Mouse (Mus musculus) hindbrain, embryonic 11.5 days (tissue): ENCODE results near the gene Il34. TPM values are rescaled to one million over a fixed set of nuclear protein-coding genes. Genes with fewer than 3 reads are reported as not detected.
"Not testable (repeated sequence)": the region's sequence is repeated elsewhere in the genome, so short reads cannot be mapped to it uniquely, and the experiment has no call there.

Experiments used
- ATAC-seq: fragments of 200-750 bp; cut with Nextera tagmentation; 2 replicates; pipeline ENCODE4 v1.8.0; 2017; ENCODE audit warnings: mild to moderate bottlenecking, moderate TSS enrichment, moderate library complexity; ENCODE audit not compliant: low FRiP score
- DNase-seq: peaks from one replicate; pipeline ENCODE4 v3.0.0-alpha.2; 2015; ENCODE audit warnings: low spot score
- H3K27ac ChIP-seq: fragments of 300-500 bp; sonication (generic); 2 replicates; pipeline ENCODE4 v1.5.1; 2014; ENCODE audit warnings: mild to moderate bottlenecking, low read depth, low read length
- H3K27me3 ChIP-seq: fragments of 300-500 bp; sonication (generic); 2 replicates; pipeline ENCODE4 v1.6.1; 2014; ENCODE audit warnings: mild to moderate bottlenecking, low read length, moderate library complexity, mixed read lengths; ENCODE audit not compliant: control insufficient read depth, insufficient read depth
- H3K36me3 ChIP-seq: fragments of 300-500 bp; sonication (generic); 2 replicates; pipeline ENCODE4 v1.6.1; 2014; ENCODE audit warnings: mild to moderate bottlenecking, low read length, moderate library complexity, mixed read lengths; ENCODE audit not compliant: control insufficient read depth, insufficient read depth
- H3K4me1 ChIP-seq: fragments of 300-500 bp; sonication (generic); replicated peaks from 2 replicates; pipeline ENCODE4 v1.6.1; 2014; ENCODE audit warnings: low read length, mixed read lengths; ENCODE audit not compliant: control insufficient read depth, insufficient read depth
- H3K4me2 ChIP-seq: fragments of 300-500 bp; sonication (generic); replicated peaks from 2 replicates; pipeline ENCODE4 v1.6.1; 2014; ENCODE audit warnings: mild to moderate bottlenecking, low read depth, low read length
- H3K4me3 ChIP-seq: fragments of 300-500 bp; sonication (generic); 2 replicates; pipeline ENCODE4 v1.5.1; 2014; ENCODE audit warnings: low read depth, low read length
- H3K9ac ChIP-seq: fragments of 300-500 bp; sonication (generic); 2 replicates; pipeline ENCODE4 v1.6.1; 2014; ENCODE audit warnings: low read depth, low read length
- H3K9me3 ChIP-seq: fragments of 300-500 bp; sonication (generic); 2 replicates; pipeline ENCODE4 v1.6.1; 2016; ENCODE audit warnings: low read length; ENCODE audit not compliant: control insufficient read depth
- WGBS: fragments of 180-500 bp; shearing (Covaris S2); extraction: QIAGEN DNeasy Blood & Tissue Kit; methylation state at CpG from one replicate; pipeline ENCODE4 v1.1.7; 2014; 5-methylcytosine and 5-hydroxymethylcytosine counted together
- polyA plus RNA-seq: library from polyadenylated mRNA; unstranded; fragments of >200 nt; fragmentation: Nextera tagmentation; extraction: Ambion mirVana; gene quantifications from 2 replicates; pipeline ENCODE4 v1.2.1, GENCODE M21; 2014

The Il34 gene
- polyA plus RNA-seq, 1 experiment from 2014 or later = 0.19 TPM

DNA sequence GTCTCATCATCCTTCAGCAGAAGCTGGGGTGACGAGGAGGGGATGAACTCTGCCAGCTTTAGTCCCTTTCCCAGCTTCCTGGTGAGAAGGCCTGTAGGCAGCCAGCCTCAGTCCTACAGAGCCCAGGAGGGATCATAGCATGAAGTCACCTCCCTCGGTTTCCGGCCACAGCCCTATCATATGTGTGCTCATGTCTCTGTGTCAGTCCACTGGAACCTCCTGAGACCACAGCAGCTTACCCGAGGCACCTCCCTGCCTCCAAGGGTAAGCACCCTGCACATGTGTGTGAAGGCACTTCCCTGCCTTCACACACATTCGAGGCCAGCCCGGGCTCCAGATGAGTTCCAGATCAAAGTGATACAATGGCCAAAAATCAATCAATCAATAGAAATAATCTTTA is 15.5 kb downstream of the Il34 start:
- no peak overlapping the region for H3K4me2 ChIP-seq
- no peak for ATAC-seq

DNA sequence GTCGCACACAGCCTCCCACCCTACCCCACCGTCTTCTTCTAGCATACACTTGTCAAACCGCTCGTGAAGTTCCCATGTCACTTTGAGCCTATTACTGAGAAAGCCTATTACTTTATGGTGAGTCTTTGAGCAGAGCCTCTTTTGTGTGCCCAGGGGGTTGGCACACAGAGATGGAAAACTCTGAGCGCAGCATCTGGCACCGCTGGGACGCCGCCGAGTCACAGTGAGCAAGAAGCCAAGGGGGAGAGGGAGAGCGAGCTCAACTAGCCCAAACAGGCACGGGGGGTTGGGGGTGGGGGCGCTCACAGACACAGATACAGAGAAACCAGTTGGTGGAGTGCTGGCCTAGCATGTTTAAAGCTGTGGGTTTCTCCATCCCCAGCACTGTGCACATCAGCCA is 16.2 kb downstream of the Il34 start:
- no peak overlapping the region for H3K9ac ChIP-seq
- H3K27ac ChIP-seq = no peak overlapping the region
- DNase-seq = no peak
- H3K4me2 ChIP-seq = no peak overlapping the region
- H3K4me1 ChIP-seq = no peaks in the 10 kb centered on the region
- 58% methylated on average over 12 of the region's 12 CpGs for WGBS
- H3K4me3 ChIP-seq = no peak overlapping the region
- ATAC-seq = no peak
- H3K27me3 ChIP-seq = no peaks in the 10 kb centered on the region
- no peaks in the 10 kb centered on the region for H3K36me3 ChIP-seq
- no peaks in the 10 kb centered on the region for H3K9me3 ChIP-seq

More for the DNA sequence above, 15.5 kb downstream of the Il34 start:
- WGBS = 77% methylated on average over 6 of the region's 6 CpGs
- Histone ChIP-seq H3K9ac (no peak overlapping the region), H3K36me3 (no peaks in the 10 kb centered on the region), H3K27ac (no peak overlapping the region), H3K9me3 (no peaks in the 10 kb centered on the region), H3K4me3 (no peak overlapping the region), H3K4me1 (no peaks in the 10 kb centered on the region), H3K27me3 (no peaks in the 10 kb centered on the region)
- no peak for DNase-seq

DNA sequence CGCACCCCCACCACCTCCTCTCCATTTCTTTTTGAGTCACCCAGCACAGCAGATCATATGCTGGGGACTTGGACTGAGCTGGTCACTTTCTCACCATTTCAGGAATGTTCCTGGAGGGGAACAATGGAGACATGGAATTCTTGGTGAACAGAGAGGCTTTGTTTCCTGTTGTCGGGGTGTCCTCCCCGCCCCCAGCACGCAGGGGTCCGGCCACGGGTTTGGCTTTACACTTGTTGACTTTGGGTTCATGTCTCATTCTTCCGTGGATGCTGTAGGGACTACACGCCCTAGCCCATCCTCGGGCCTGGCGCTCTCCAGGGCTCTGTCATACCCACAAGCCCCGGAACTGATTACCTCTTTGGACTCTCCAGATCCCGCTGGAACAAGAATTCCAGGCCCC is 16.7 kb downstream of the Il34 start:
- 53% methylated on average over 12 of the region's 12 CpGs for WGBS
- no peak overlapping the region for H3K27ac ChIP-seq
- no peaks in the 10 kb centered on the region for H3K27me3 ChIP-seq
- H3K4me2 ChIP-seq = no peak overlapping the region
- H3K9me3 ChIP-seq = no peaks in the 10 kb centered on the region
- H3K9ac ChIP-seq = no peak overlapping the region
- H3K36me3 ChIP-seq = no peaks in the 10 kb centered on the region
- H3K4me3 ChIP-seq = no peak overlapping the region
- ATAC-seq (no peak), DNase-seq (no peak)
- H3K4me1 ChIP-seq = no peaks in the 10 kb centered on the region

DNA sequence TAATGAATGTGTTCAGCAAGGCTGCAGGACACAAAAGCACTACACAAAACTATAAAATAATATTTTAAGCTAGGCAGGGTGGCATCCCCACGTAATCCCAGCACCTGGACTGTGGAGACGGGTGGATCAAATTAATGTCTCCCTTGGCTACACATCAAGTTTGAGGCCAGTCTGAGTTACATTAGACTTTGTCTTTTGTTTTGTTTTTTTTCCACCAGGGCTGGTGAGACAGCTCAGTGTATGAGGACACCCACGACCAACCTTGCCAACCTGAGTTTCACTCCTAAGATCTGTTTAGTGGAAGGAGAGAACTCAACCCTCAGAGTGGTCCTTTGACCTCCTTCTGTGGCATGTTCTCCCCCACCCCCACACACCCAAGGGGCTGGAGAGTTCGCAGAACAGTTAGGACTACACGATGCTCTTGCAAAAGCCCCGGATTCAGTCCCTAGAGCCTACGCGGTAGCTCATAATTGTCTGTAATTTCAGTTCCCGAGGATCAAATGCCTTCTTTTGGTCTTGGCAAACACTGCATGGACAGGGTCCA is 18.2 kb downstream of the Il34 start:
- no peaks in the 10 kb centered on the region for H3K27me3 ChIP-seq
- no peak overlapping the region for H3K4me3 ChIP-seq
- H3K4me2 ChIP-seq = no peak overlapping the region
- H3K9ac ChIP-seq = no peak overlapping the region
- 84% methylated on average over 9 of the region's 9 CpGs for WGBS
- ATAC-seq (no peak), DNase-seq (no peak)
- no peaks in the 10 kb centered on the region for H3K9me3 ChIP-seq
- no peak overlapping the region for H3K27ac ChIP-seq
- H3K4me1 ChIP-seq = no peaks in the 10 kb centered on the region
- H3K36me3 ChIP-seq = no peaks in the 10 kb centered on the region

GRCm38 (mm10) chr8:110786934-110787333 is 18.8 kb downstream of the Il34 start:
- Histone ChIP-seq H3K27ac (no peak overlapping the region), H3K4me2 (no peak overlapping the region), H3K4me3 (no peak overlapping the region), H3K9me3 (no peaks in the 10 kb centered on the region), H3K4me1 (no peaks in the 10 kb centered on the region), H3K27me3 (no peaks in the 10 kb centered on the region), H3K36me3 (no peaks in the 10 kb centered on the region), H3K9ac (no peak overlapping the region)
- ATAC-seq (no peak), DNase-seq (no peak)
- 85% methylated on average over 8 of the region's 8 CpGs for WGBS

DNA sequence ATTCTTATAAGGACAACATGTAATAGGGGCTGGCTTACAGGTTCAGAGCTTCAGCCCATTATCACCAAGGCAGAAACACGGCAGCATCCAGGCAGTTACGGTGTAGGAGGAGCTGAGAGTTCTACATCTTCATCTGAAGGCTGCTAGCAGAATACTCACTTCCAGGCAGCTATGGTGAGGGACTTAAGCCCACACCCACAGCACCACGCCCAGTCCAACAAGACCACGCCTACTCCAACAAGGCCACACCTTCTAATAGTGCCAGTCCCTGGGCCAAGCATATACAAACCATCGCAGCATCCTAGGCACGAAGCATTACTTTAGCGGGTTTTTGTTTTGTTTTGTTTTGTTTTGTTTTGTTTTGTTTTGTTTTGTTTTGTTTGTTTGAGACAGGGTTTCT is 19.2 kb downstream of the Il34 start:
- not testable (repeated sequence) for H3K27ac ChIP-seq, H3K36me3 ChIP-seq, H3K9me3 ChIP-seq, ATAC-seq, H3K4me3 ChIP-seq, H3K9ac ChIP-seq, H3K4me1 ChIP-seq, H3K27me3 ChIP-seq, H3K4me2 ChIP-seq, DNase-seq
- 85% methylated on average over 7 of the region's 7 CpGs for WGBS

DNA sequence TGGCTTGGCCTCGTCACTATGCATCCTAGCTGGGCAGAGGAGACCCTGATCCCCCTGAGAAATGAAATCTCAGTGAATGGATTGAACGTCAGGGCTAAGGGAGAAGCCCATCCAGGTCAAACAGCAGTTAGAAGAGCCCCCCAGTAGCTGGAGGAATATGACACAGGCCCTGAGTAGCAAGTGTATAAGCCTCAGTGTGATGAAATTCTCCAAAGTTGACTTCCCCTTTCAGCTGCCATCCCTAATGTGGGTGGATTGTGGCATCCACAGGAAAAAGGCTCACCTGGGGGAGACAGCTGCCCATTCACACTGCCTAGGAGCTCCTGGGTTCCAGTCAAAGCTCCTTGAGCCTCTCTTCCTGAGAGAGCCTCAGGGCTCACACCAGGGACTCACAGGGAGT is 20.4 kb downstream of the Il34 start:
- 63% methylated on average over 2 of the region's 2 CpGs for WGBS
- Histone ChIP-seq H3K9me3 (no peaks in the 10 kb centered on the region), H3K9ac (no peak overlapping the region), H3K4me1 (no peaks in the 10 kb centered on the region), H3K4me2 (no peak overlapping the region), H3K27ac (no peak overlapping the region), H3K27me3 (no peaks in the 10 kb centered on the region), H3K36me3 (no peaks in the 10 kb centered on the region), H3K4me3 (no peak overlapping the region)
- ATAC-seq = no peak
- no peak for DNase-seq

GRCm38 (mm10) chr8:110779924-110780718 is 25.6 kb downstream of the Il34 start:
- no peak for ATAC-seq
- Histone ChIP-seq H3K27ac (no peak overlapping the region), H3K4me1 (no peaks in the 10 kb centered on the region), H3K9me3 (no peaks in the 10 kb centered on the region), H3K9ac (no peak overlapping the region), H3K36me3 (no peaks in the 10 kb centered on the region), H3K27me3 (no peaks in the 10 kb centered on the region), H3K4me2 (no peak overlapping the region), H3K4me3 (no peak overlapping the region)
- no peak for DNase-seq
- 88% methylated on average over 13 of the region's 13 CpGs for WGBS

DNA sequence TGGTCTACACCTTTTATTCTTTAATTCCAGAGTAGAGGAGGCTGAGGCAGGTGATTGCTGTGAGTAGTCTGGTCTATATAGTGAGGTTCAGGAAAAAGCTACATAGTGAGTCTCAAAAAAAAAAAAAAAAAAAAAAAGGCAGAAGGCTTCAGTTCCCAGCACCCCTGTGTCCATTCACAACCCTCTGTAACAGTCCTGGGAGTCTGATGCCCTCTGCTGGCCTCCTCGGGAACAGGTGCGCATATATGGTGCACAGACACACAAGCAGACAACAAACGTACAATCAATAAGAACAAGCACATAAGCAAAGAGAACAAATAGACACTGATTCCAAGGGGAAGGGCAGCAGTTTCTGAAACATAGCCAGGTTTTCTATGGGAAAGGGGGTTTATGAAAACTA is 29.4 kb downstream of the Il34 start:
- H3K4me2 ChIP-seq = no peak overlapping the region
- H3K9me3 ChIP-seq = no peaks in the 10 kb centered on the region
- no peaks in the 10 kb centered on the region for H3K4me1 ChIP-seq
- ATAC-seq (no peak), DNase-seq (no peak)
- no peaks in the 10 kb centered on the region for H3K27me3 ChIP-seq
- no peak overlapping the region for H3K4me3 ChIP-seq
- H3K36me3 ChIP-seq = no peaks in the 10 kb centered on the region
- no peak overlapping the region for H3K27ac ChIP-seq
- no peak overlapping the region for H3K9ac ChIP-seq
- 99% methylated on average over 3 of the region's 3 CpGs for WGBS
